Mouse (Mus musculus): ENCODE data around the gene Adora2b.

Gene Adora2b

DNA sequence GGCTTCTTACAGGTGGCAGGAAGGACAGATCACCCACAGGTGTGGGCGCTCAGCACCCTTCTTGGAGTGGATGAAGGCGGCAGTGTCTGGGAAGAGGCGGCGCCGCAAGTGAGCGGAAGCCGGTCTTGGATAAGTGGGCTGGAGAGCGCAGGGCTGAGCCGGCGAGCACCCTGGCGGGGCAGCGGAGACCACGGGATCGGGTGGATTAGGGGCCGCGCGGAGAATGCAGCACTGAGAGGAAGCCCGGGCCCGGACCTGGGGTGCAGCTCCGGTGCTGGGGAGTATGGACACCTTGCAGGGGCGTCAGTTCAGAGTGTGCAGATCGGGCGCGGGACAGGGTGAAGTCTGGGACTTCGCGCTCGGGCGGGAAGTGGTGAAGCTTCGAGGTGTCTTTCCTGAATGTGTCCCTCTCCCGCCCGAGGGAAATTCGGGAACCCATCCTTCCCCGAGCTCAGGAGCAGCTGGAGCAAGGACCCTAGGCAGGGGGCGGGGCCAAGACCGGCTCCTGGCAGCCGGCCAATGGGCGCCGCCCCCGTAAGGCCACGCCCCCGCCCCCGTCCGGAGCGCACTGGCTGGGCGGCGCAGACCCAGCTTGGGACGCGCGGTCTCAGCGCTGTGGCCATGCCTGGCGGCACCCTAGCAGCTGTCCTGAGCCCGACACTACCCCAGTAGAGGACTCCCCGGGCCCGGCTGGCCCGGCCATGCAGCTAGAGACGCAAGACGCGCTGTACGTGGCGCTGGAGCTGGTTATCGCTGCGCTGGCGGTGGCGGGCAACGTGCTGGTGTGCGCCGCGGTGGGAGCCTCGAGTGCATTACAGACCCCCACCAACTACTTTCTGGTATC lies at the start of gene Adora2b:
Adora2b (plus strand) TSS at position 584 of the 844 bp plus-strand sequence.
- DNase-seq (ENCODE audit: low read depth, low spot score), result peak; percentile 44

DNA sequence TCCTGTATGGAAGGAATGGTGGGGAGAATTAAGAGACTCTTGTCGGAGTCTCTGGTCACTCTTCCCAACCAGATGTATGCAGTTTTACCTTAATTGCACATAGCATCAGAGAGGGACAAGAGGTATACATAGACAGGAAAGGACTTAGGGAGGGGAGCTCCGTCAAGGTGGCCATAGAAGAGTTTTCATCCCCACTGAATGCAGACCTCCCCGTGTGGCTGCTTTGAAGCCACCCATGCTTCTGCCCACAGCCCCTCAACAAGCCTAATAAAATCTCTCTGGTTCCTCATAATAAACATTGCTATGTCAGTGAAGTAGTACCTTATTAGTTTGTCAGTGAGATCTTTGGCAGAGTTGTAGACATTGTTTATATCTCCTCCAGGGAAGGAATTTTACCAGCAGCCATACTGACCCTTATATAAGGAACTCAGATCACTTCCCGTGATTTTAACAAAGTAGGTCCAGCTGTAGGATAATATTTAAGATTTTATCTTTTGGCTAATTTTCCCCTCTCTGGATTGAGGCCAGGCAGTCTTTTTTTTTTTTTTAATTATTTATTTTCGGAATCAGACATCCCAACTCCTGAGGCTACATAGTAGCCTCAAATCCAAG lies 47.8 kb upstream of the Adora2b start:
- no peak for DNase-seq (ENCODE audit: low read depth, low spot score)

DNA sequence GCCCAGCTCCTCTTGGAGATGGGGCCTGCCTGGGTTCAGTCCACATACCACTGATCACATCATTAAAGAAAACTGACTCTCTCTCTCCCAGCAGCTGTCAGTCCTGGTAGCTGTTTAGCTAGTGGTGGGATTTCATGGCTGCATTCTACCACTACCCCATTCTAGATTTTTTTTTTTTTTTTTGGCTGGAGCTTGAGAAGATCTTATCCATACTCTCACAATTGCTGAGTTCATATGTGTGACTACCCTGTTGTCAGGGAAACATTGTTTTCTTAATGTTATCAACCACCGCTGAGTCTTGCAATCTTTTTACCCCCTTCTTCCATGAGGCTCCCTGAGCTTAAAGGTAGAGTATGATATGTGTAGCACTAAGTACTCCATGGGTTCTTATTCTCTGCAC lies 46.1 kb upstream of the Adora2b start:
- DNase-seq (ENCODE audit: low read depth, low spot score), result no peak

DNA sequence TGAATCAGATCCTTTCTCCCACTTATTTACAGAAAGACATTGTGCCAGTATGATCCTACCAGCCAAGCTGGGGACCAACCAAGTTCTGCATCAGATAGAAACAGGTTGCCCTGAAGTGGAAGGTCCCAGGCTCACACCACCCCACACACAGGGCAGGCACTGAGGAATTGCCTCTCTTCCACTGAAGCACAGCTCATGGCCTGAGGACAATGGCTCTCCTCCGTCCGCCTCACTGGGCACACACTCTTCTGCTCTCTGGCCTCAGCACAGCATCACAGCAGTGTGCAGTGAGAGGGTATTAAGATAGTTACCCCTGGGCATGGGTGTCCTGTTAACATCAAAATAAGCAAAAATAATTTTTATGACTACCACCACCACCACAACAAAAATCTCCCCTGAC lies 39.7 kb upstream of the Adora2b start:
- no peak for DNase-seq (ENCODE audit: low read depth, low spot score)

DNA sequence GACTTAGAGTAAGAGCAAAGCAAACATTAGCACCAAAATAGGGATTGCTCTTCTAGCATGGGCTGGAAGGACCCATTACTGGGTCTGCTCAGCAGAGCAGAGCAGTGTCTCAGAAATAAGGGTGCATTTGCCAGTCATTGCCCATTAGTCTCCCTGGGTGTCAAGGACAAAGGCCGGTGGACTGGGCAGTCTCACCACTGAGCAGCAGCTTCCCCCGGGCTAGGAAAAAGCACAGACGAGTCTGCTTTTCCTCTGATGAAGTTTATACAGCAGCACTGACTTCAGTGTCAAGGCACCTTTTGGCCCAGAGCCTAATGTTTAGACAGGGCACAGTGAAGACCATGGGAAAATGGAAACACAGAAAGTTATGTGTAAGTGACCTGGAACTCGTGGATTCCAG lies 38.9 kb upstream of the Adora2b start:
- DNase-seq (ENCODE audit: low read depth, low spot score), result no peak

DNA sequence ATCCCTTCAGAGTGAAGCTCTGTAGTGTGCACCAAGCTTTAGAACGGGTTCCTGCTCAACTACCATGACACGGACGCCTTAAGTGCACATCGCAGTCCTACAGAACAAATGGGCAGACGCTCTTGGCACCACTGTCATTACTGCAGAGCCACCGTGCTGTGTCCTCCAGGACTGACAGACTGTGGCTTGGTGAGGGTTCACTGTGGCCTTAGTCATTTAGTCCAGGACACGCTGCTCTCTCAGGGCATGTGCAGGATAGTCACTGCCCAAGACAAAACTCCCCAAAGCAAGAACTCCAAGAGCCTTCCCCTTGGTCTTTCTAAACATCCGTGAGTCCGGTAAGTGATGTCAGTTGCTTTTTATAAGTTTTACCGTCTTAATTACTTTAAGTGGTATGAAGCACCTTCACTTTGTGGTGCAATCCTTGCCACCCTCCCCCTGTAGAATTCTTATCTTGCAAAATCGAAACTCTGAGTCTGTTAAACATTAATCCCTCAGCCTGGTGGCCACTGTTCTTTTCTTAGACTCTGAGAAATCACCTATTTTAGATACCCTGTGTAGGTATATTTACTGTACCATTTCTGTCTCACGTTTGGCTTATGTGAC lies 35.3 kb upstream of the Adora2b start:
- DNase-seq (ENCODE audit: low read depth, low spot score), result no peak

DNA sequence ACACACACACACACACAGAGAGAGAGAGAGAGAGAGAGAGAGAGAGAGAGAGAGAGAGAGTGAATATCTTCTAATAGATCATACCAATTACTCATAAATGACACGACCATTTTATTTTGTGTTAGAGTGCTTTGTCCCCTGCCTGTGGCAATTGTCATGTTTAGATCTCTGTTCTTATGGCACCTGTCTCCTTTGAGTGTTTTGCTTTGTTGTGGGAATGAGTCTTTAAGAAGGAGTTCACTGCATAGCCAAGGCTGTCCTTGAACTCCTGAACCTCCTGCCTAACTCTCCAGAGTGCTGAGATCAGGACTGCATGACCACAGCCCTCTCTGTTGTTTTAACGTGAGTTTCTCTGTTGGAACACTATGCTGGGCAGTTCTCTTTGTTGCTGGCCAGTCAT lies 33.7 kb upstream of the Adora2b start:
- no peak for DNase-seq (ENCODE audit: low read depth, low spot score)

DNA sequence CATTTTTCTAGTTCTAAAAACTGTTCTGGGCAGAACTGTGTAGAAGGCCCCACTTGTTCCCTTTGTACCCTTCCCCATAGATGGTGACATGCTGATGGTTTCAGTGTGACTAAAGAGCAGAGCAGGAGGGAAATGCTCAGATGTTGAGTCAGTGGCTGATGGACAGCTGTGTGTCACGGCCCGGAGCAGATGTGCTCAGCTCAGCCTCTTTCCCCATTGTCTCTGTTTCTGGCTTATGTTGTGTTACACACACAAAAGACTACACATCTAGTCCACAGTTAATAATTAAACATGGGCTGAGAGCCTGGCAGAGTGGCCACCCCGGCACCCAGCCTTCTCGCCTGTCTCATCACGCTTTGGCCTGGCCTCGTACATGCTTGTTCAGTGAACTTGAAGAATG lies 31.0 kb upstream of the Adora2b start:
- DNase-seq (ENCODE audit: low read depth, low spot score), result no peak

DNA sequence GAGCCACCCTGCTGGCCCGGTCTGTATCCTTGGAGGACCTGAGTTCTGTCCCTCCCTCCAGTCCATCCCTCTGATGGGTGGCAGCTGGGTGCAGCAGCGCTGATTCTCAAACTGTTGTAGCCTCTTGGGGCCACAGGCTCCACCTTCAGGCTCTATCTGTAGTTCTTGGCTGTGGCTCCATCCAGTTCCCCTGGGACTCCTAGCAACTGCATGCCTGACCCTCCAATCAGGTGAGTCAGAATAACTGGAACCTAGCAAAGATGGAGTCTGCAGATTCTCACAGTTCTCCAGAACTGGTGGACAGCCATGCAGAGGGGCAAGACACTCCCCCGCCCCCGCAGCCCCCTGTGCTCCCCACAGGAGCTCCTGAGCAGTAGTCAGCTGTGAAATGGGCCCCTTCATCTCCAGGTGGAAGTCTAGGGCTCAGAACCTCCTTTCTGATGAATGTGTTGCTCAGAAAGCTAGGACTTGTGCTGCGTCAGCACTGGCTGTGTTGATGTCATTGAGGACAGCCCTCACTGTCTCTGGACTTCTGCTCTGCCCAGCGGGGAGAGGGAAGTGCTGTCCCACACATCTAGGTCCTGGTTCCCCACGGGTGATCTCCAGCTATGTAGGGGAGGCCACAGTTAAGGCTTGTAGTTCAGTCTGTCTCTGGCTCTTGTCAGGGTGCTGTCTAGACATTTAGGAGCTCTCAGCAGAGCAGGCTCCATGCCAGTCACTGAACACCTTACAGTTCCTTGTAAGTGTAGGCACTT lies 27.9 kb upstream of the Adora2b start:
- DNase-seq (ENCODE audit: low read depth, low spot score), result no peak

DNA sequence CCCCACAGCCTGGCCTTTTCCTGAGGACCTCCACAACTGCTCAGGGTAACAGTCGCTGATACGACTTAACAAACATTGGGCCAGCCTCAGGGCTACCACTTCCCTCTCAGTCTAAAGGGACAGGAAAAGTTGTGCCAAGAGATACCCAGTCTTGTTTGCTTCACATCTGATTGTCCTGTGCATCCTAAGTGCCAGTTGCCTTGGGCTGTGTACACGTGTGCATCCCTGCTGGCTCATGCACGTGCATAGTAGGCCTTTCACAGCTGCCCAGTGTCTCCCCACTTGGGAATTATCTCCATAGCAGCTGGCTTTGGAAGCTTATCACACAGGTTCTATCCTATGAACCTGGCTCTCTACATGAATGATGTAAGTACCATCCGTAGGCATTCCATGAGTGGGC lies 25.4 kb upstream of the Adora2b start:
- DNase-seq (ENCODE audit: low read depth, low spot score), result no peak

DNA sequence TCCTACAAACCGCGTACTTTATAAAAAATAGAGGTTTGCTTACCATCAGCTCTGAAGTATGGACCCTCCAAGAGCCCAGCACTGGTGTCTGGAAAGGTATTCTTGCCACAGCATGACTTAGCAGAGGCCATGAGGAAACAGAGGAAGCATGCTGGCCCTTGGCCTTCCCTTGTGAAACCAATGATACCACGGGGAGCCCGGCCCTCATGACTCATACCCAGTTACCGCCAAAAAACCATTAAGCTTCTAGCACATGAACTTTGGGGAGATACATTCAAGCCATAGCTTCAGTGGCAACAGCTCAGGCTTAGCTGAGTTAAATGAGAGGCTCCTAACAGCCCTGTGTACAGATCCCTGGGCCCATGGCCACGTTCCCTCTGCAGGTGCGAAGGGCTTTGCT lies 24.8 kb upstream of the Adora2b start:
- DNase-seq (ENCODE audit: low read depth, low spot score), result no peak

DNA sequence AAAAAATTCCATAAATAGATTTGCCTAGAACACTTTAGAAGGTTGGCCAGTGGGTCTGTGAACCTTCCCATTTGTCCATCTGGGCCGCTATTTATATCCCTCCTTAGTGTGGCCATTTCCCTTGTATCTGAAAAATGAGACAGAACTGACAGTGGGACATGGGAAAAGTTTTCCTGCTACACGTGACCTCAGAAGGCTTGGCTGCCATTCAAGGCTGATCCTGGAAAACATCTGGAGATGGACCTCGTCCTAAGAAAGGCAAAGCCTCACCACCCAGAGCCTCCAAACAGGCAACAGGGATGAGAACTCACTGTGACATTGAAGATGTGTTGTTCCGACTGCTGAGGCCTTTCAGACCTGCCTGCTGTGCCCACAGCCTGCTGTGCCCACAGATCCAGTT lies 24.0 kb upstream of the Adora2b start:
- no peak for DNase-seq (ENCODE audit: low read depth, low spot score)

DNA sequence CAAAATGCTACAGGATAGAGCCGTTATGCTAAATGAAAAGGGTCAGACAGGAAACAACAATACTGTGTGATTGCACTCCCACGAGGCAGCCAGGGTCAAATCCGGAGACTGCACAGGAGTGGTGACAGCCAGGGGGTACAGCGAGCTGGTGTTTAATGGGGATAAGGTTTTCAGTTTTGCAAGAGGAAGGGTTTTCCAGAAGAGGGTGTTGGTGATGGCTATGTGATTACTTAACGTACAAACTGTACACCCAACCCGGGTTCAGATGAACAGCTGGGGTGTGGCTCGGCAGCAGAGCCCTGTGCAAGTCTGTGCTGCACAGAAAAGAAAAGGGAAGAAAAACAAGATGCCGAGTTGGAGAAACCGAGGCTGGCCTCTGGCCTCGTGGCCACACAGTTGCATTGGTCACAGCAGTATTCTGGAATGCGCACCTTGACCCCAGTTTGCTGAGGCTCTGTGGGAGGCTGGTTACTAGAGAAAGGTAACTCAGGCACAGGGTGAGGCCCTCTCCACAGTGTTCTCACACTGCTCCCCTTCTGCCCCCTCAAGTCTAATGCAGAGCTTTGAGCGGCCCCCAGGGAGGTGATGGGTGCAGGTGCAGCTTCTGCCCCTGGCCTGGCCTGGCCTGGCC lies 8.0 kb upstream of the Adora2b start:
- no peak for DNase-seq (ENCODE audit: low read depth, low spot score)

DNA sequence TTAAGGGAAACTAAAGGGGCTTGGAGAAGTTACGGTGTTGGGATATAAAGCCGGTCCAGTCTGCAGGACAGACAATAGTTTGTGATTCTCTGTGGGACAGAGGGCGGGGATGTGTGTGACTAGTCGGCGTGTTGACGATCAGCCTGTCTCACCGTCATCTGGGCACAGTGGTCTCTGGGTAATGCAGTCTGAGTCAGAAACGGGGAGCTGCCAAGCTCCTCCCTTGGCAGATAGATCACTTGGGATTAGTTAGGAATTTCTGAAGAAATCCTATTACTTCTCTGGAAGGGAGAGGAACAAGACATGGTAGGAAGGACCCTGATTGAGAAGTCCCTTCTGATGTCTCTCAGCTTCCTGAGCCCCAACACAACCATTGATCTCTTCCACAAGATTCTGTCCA lies 4.9 kb upstream of the Adora2b start:
- no peak for DNase-seq (ENCODE audit: low read depth, low spot score)

DNA sequence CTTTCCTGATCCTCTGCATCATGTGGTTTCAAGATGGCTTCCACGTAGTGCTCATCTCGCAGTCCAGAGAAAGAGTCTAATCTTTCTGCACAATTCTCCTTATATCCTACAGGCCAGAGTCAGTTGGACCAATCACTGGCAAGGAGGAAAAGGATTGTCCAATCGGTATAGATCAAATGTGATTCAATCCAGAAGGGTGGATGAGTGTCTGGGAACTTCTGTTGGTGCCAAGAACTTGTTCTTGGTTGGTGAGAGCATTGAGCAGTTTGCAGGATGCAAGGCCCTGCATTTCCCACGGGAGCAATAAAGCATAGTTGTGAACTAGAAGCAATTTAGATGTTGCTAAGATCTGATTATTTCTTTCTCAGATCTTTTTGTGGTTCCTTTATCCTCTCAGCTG lies 4.3 kb upstream of the Adora2b start:
- DNase-seq (ENCODE audit: low read depth, low spot score), result no peak

DNA sequence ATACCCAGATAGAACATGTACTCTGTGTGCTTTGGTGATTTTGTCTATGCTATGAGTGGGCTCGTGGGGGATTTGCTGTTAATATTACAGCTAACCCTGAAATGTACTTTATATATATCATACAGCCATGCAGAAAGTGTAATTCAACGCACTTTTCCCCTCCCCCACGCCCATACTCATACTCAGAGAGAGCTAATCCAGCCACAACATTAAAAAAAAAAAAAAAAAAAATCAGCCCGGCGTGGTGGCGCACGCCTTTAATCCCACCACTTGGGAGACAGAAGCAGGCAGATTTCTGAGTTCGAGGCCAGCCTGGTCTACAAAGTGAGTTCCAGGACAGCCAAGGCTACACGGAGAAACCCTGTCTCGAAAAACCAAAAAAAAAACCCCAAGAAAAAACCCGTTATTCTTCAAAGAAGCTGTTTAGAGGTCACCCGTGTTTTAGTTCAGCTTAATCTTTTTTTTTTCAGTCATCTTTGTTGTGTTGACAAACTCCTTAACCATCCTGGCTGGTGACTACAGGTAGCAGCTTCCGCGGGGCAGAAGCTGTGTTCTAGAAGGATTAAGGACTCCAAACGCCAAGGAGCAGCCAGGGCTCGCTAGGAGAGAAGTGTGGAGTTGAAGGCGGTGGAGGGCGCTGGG lies 904 bp upstream of the Adora2b start:
- DNase-seq (ENCODE audit: low read depth, low spot score), result no peak

DNA sequence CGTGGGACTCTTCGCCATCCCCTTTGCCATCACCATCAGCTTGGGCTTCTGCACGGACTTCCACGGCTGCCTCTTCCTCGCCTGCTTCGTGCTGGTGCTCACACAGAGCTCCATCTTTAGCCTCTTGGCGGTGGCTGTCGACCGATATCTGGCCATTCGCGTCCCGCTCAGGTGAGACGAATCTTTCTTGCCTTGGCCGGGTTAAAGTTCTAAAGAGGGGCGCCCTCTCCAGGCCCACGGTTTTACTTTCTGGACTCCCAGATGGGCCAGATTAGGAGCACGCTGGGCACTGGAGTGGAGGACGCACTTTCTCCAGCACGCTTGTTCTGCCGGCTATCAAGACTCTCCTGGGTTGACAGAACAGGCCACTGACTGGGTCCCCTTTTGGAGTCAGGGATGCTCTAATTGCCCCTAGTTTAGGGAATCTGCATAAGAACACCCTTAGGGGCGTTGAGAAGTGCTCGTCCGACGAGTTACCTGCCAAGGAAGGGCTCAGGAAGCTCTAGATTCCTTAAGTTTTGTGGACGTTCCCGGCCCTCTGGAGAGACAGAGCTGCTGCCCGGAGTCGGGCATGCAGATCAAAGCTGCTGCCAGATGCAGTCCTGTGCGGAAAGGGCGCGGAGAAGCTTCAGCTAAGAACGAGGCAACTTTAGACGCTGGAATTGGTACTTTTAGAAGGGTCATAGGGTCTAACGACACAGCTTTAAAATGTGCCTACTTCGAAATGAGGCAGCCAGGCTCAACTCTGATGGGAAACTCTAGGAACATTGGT lies 668 bp downstream of the Adora2b start:
- no peak for DNase-seq (ENCODE audit: low read depth, low spot score)

DNA sequence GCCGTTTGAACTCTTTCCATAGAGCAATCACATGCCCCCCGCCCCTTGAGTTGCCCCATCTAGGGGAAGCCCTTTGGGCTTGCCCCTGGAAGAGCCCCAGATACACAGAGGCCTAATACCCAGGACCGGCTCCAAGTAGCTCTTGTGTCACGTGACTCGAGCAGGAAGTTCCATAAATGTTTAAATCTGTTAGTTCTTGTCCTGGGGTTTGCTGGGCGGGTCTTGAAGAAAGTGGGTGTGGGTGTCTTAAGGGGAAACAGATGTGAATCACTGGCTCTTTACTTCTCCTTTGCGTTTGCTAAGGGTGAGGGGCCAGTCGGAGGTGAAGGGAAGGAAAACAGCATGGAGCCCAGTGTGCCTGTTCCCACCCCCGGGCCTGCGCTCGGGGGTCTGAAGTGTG lies 2.3 kb downstream of the Adora2b start:
- no peak for DNase-seq (ENCODE audit: low read depth, low spot score)

DNA sequence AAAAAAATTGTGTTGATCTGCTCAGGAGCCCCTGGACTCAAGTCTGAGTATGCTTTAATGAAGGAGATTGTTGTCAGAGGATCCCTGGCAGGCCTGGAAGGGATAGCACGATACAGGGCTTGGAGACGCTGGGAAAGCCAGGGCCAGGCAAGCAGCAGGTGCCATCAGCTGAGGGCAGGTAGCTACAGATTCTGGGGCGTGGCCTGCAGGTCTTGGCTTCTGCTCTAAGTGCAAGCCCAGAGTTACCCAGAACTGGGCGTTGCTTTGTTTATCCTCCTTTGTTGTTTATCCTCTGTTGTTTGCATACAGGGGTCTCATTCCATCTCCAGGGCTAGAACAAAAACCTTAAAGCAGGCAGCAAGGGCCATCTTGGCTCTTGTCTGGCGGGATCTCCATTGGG lies 4.6 kb downstream of the Adora2b start:
- DNase-seq (ENCODE audit: low read depth, low spot score), result no peak

DNA sequence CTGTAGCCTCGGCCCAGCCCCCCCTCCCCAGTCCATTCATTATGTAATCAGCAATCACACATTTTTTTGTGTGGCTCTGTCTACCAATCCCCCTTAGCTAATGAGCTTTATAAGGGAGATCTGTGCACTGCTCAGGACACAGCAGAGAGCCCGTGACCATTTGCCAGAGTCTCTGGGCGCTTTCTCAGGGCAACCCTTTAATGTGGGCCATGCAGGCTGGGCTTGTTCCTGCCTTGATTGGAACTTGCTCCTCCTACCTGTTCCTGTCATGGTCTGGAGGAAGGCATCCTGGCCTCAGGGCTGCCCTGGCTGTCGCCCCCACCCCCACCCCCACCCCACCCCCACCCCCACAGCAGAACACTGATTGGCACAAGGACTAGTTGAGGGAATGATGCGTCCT lies 10.4 kb downstream of the Adora2b start:
- no peak for DNase-seq (ENCODE audit: low read depth, low spot score)

DNA sequence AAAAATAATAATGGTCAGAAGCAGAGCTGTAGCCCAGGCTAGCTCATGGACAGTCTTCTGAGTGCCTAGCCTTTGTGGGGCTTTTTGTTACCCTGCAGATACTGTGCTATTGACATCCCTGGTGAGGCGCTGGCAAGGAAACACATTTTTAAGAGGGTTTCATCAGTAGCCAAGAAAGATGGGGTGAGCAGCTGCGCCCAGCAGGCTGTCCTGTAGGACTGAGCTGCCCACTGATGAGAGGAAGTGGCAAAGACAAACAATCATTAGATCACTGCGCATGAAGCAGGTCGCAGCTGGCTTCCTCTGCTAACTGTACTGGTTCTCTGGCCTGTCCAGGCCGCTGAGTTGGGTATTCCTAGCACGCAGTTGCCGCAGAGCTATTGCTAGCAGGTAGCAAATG lies 14.8 kb downstream of the Adora2b start:
- DNase-seq (ENCODE audit: low read depth, low spot score), result no peak

Measured in CD4-positive helper T cell, adult 2 months (primary cell).